Mouse (Mus musculus) heart, embryonic 10.5 days (tissue): Measurements from ENCODE around the gene Cdc5l. TPM values are rescaled to one million over a fixed set of nuclear protein-coding genes. Genes with fewer than 3 reads are reported as not detected.
A peak's percentile ranks its signal among the peaks of the same experiment; 100 is the strongest.
"Not testable (repeated sequence)": the region's sequence is repeated elsewhere in the genome, so short reads cannot be mapped to it uniquely, and the experiment has no call there.

Experiments
- DNase-seq: peaks from one replicate; pipeline ENCODE4 v3.0.0-alpha.2; 2017; ENCODE audit warnings: low spot score
- H3K27ac ChIP-seq: fragments of 300-500 bp; sonication (generic); 2 replicates; pipeline ENCODE4 v1.5.1; 2016; ENCODE audit warnings: mild to moderate bottlenecking
- H3K27me3 ChIP-seq: fragments of 300-500 bp; sonication (generic); 2 replicates; pipeline ENCODE4 v1.6.1; 2016; ENCODE audit warnings: mild to moderate bottlenecking; ENCODE audit not compliant: poor library complexity, insufficient read depth, severe bottlenecking
- H3K36me3 ChIP-seq: fragments of 300-500 bp; sonication (generic); 2 replicates; pipeline ENCODE4 v1.6.1; 2016; ENCODE audit warnings: mild to moderate bottlenecking, moderate library complexity
- H3K4me1 ChIP-seq: fragments of 300-500 bp; sonication (generic); 2 replicates; pipeline ENCODE4 v1.6.1; 2016; ENCODE audit warnings: mild to moderate bottlenecking
- H3K4me3 ChIP-seq: fragments of 300-500 bp; sonication (generic); 2 replicates; pipeline ENCODE4 v1.5.1; 2016; ENCODE audit warnings: mild to moderate bottlenecking, moderate library complexity
- H3K9me3 ChIP-seq: fragments of 300-500 bp; sonication (generic); 2 replicates; pipeline ENCODE4 v1.6.1; 2016; ENCODE audit warnings: mild to moderate bottlenecking, moderate library complexity
- WGBS: fragments of 180-500 bp; shearing (Covaris S2); methylation state at CpG from one replicate; pipeline ENCODE4 v1.1.7; 2016; 5-methylcytosine and 5-hydroxymethylcytosine counted together
- polyA plus RNA-seq: library from polyadenylated mRNA; unstranded; fragments of >200 nt; fragmentation: Nextera tagmentation; extraction: Ambion mirVana; gene quantifications from 2 replicates; pipeline ENCODE4 v1.2.1, GENCODE M21; 2016

Gene Cdc5l
- polyA plus RNA-seq, 1 experiment from 2014 or later, result 62.8 TPM

- no peak overlapping the region for H3K27ac ChIP-seq
- H3K4me3 ChIP-seq, result no peak overlapping the region
- DNase-seq, result no peak
- no peaks in the 10 kb centered on the region for H3K9me3 ChIP-seq
- H3K4me1 ChIP-seq, result no peaks in the 10 kb centered on the region
- WGBS, result 79% methylated on average over 4 of the region's 4 CpGs
- H3K36me3 ChIP-seq, result no peaks in the 10 kb centered on the region
- H3K27me3 ChIP-seq, result no peaks in the 10 kb centered on the region
Measured at GRCm38 (mm10) chr17:45458516-45458915, 25.0 kb upstream of the Cdc5l start.

GRCm38 (mm10) chr17:45457487-45457886, 23.9 kb upstream of the Cdc5l start:
- Histone ChIP-seq H3K9me3 (no peaks in the 10 kb centered on the region), H3K4me1 (no peaks in the 10 kb centered on the region), H3K27ac (no peak overlapping the region), H3K4me3 (no peak overlapping the region), H3K36me3 (no peaks in the 10 kb centered on the region), H3K27me3 (no peaks in the 10 kb centered on the region)
- 87% methylated on average over 5 of the region's 5 CpGs for WGBS
- DNase-seq, result no peak

- 63% methylated on average over 13 of the region's 13 CpGs for WGBS
- Histone ChIP-seq H3K27ac (no peak overlapping the region), H3K27me3 (no peaks in the 10 kb centered on the region), H3K4me3 (no peak overlapping the region), H3K36me3 (no peaks in the 10 kb centered on the region), H3K9me3 (no peaks in the 10 kb centered on the region), H3K4me1 (no peaks in the 10 kb centered on the region)
- DNase-seq, result no peak
Measured at GRCm38 (mm10) chr17:45456260-45457152, 23.0 kb upstream of the Cdc5l start.

GRCm38 (mm10) chr17:45455783-45456182, 22.2 kb upstream of the Cdc5l start:
- H3K4me3 ChIP-seq, H3K36me3 ChIP-seq, H3K4me1 ChIP-seq, DNase-seq, H3K27me3 ChIP-seq, H3K27ac ChIP-seq, H3K9me3 ChIP-seq: not testable (repeated sequence)
- 81% methylated on average over 9 of the region's 9 CpGs for WGBS

- Histone ChIP-seq H3K4me3 (no peak overlapping the region), H3K27me3 (no peaks in the 10 kb centered on the region)
- 88% methylated on average over 2 of the region's 2 CpGs for WGBS
Measured at GRCm38 (mm10) chr17:45454794-45455193, 21.3 kb upstream of the Cdc5l start.

GRCm38 (mm10) chr17:45452271-45452670, 18.7 kb upstream of the Cdc5l start:
- no peak for DNase-seq
- H3K4me3 ChIP-seq, result no peak overlapping the region
- H3K36me3 ChIP-seq, result 0 out of 2 replicates have a peak, but pooled peaks cover 2% of the 10 kb centered on the region
- no peaks in the 10 kb centered on the region for H3K4me1 ChIP-seq
- 92% methylated on average over 1 of the region's 1 CpGs for WGBS
- H3K9me3 ChIP-seq, result no peaks in the 10 kb centered on the region
- no peak overlapping the region for H3K27ac ChIP-seq
- H3K27me3 ChIP-seq, result no peaks in the 10 kb centered on the region

More at GRCm38 (mm10) chr17:45454794-45455193, 21.3 kb upstream of the Cdc5l start:
- Histone ChIP-seq H3K36me3 (no peaks in the 10 kb centered on the region), H3K9me3 (no peaks in the 10 kb centered on the region), H3K4me1 (no peaks in the 10 kb centered on the region), H3K27ac (no peak overlapping the region)
- no peak for DNase-seq

GRCm38 (mm10) chr17:45450153-45450552, 16.6 kb upstream of the Cdc5l start:
- no peak overlapping the region for H3K27ac ChIP-seq
- H3K36me3 ChIP-seq, result 0 out of 2 replicates have a peak, but pooled peaks cover 2% of the 10 kb centered on the region
- H3K4me3 ChIP-seq, result no peak overlapping the region
- no peak for DNase-seq
- no peaks in the 10 kb centered on the region for H3K27me3 ChIP-seq
- H3K9me3 ChIP-seq, result no peaks in the 10 kb centered on the region
- H3K4me1 ChIP-seq, result no peaks in the 10 kb centered on the region
- WGBS, result 91% methylated on average over 6 of the region's 6 CpGs

GRCm38 (mm10) chr17:45449586-45449985, 16.0 kb upstream of the Cdc5l start:
- H3K36me3 ChIP-seq, result 0 out of 2 replicates have a peak, but pooled peaks cover 2% of the 10 kb centered on the region
- WGBS, result 94% methylated on average over 8 of the region's 8 CpGs
- H3K9me3 ChIP-seq, result no peaks in the 10 kb centered on the region

GRCm38 (mm10) chr17:45447063-45447462, 13.5 kb upstream of the Cdc5l start:
- 68% methylated on average over 2 of the region's 2 CpGs for WGBS
- H3K27ac ChIP-seq, result no peak overlapping the region
- DNase-seq, result no peak

More at GRCm38 (mm10) chr17:45449586-45449985, 16.0 kb upstream of the Cdc5l start:
- H3K4me1 ChIP-seq, result no peaks in the 10 kb centered on the region
- no peaks in the 10 kb centered on the region for H3K27me3 ChIP-seq
- no peak overlapping the region for H3K4me3 ChIP-seq
- no peak for DNase-seq
- H3K27ac ChIP-seq, result no peak overlapping the region

GRCm38 (mm10) chr17:45445923-45446322, 12.4 kb upstream of the Cdc5l start:
- no peak overlapping the region for H3K27ac ChIP-seq
- no peaks in the 10 kb centered on the region for H3K27me3 ChIP-seq
- DNase-seq, result no peak
- no peaks in the 10 kb centered on the region for H3K9me3 ChIP-seq
- H3K36me3 ChIP-seq, result peaks cover 12% of the 10 kb centered on the region; the same call in 1 of the 2 replicates
- H3K4me1 ChIP-seq, result no peaks in the 10 kb centered on the region
- 84% methylated on average over 4 of the region's 4 CpGs for WGBS
- H3K4me3 ChIP-seq, result no peak overlapping the region

More at GRCm38 (mm10) chr17:45447063-45447462, 13.5 kb upstream of the Cdc5l start:
- no peaks in the 10 kb centered on the region for H3K9me3 ChIP-seq
- H3K36me3 ChIP-seq, result peaks cover 9% of the 10 kb centered on the region; the same call in 1 of the 2 replicates
- H3K27me3 ChIP-seq, result no peaks in the 10 kb centered on the region
- H3K4me1 ChIP-seq, result no peaks in the 10 kb centered on the region
- no peak overlapping the region for H3K4me3 ChIP-seq

- peak overlapping the region; percentile 94 for H3K27ac ChIP-seq
- WGBS, result 5% methylated on average over 12 of the region's 12 CpGs
- H3K9me3 ChIP-seq, result no peaks in the 10 kb centered on the region
- H3K4me3 ChIP-seq, result peak overlapping the region; percentile 89
- H3K4me1 ChIP-seq, result peaks cover 20% of the 10 kb centered on the region
- H3K27me3 ChIP-seq, result no peaks in the 10 kb centered on the region
- peaks cover 11% of the 10 kb centered on the region; the same call in 1 of the 2 replicates for H3K36me3 ChIP-seq
- DNase-seq, result no peak
Measured at GRCm38 (mm10) chr17:45434262-45434590, 689 bp upstream of the Cdc5l start.

GRCm38 (mm10) chr17:45432706-45433398, 685 bp downstream of the Cdc5l start:
- peak; percentile 85 for DNase-seq
- H3K4me3 ChIP-seq, result peak overlapping the region; percentile 89
- no peaks in the 10 kb centered on the region for H3K27me3 ChIP-seq
- H3K9me3 ChIP-seq, result no peaks in the 10 kb centered on the region
- WGBS, result 2% methylated on average over 62 of the region's 62 CpGs
- peak overlapping the region; percentile 94 for H3K27ac ChIP-seq
- peaks cover 20% of the 10 kb centered on the region for H3K4me1 ChIP-seq
- peaks cover 12% of the 10 kb centered on the region; the same call in 1 of the 2 replicates for H3K36me3 ChIP-seq

GRCm38 (mm10) chr17:45432007-45432406, 1.5 kb downstream of the Cdc5l start:
- H3K9me3 ChIP-seq, result no peaks in the 10 kb centered on the region
- DNase-seq, result no peak
- H3K4me1 ChIP-seq, result peaks cover 20% of the 10 kb centered on the region
- peak overlapping the region; percentile 89 for H3K4me3 ChIP-seq
- peaks cover 18% of the 10 kb centered on the region for H3K36me3 ChIP-seq
- WGBS, result 74% methylated on average over 3 of the region's 3 CpGs
- no peak overlapping the region for H3K27ac ChIP-seq
- H3K27me3 ChIP-seq, result no peaks in the 10 kb centered on the region
